Mouse (Mus musculus): Measurements from ENCODE around the gene Epb41l3. TPM values are rescaled to one million over a fixed set of nuclear protein-coding genes. Genes with fewer than 3 reads are reported as not detected.

Epb41l3 gene
- polyA plus RNA-seq, 1 experiment from 2014 or later, result 75.0 TPM

- Histone ChIP-seq H3K36me3 (ENCODE audit: control insufficient read depth, insufficient read depth, low read length) (peaks cover 3% of the 10 kb centered on the region; the same call in 1 of the 2 replicates), H3K4me3 (ENCODE audit: low read depth, low read length) (no peak overlapping the region), H3K4me1 (ENCODE audit: control insufficient read depth, insufficient read depth, low read length) (no peaks in the 10 kb centered on the region), H3K27ac (ENCODE audit: low read length) (no peak overlapping the region), H3K4me2 (replicated peaks; ENCODE audit: low read depth, low read length) (no peak overlapping the region), H3K9me3 (ENCODE audit: control insufficient read depth, low read depth, low read length) (no peaks in the 10 kb centered on the region), H3K9ac (replicated peaks; ENCODE audit: low read depth, low read length) (no peak overlapping the region), H3K27me3 (ENCODE audit: control insufficient read depth, insufficient read depth, low read length) (no peaks in the 10 kb centered on the region)
- no peak for ATAC-seq (ENCODE audit: insufficient number of reproducible peaks, insufficient read depth, low FRiP score, low read depth)
- WGBS, result 38% methylated on average over 9 of the region's 9 CpGs
Measured at GRCm38 (mm10) chr17:69256441-69256840, 181.0 kb downstream of the Epb41l3 start.

DNA sequence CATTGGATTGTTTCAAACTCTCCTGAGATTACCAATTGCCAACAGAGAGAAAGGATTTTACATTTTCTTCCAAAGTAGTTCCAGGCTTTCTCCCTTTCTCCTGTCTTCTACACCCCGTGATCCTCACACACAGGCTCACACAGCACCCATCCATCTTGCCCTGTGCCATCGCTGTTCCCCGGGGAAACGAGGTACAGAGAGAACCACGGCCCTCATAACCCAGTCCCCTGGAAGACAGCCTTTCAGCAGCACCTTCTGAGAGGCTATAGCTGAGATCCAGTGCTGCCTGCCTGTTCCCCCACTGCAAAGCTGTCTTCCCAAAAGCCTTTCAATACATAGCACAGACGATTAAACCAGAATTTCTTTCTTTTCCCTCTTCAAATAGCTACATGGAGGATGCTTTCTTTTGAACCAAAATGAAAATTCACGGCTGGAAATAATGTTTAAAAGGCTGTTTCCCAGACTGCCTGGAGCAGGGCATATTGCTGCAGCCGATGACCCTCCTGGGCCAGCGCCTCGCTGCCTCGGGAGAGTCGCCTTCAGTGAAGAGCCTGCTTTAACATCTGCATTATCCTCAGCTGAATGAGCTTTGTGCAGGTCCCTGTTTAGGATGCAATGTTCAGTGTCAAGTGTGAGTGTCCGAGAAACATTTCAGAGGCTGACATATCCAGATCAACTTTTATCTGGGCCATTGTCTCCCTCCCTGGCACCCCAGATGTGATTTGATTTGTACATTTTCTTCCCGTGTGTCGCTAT lies 188.5 kb downstream of the Epb41l3 start:
- peaks cover 3% of the 10 kb centered on the region; the same call in 1 of the 2 replicates for H3K36me3 ChIP-seq (ENCODE audit: control insufficient read depth, insufficient read depth, low read length)
- H3K27ac ChIP-seq (ENCODE audit: low read length), result no peak overlapping the region
- no peak overlapping the region for H3K9ac ChIP-seq (replicated peaks; ENCODE audit: low read depth, low read length)
- no peak for ATAC-seq (ENCODE audit: insufficient number of reproducible peaks, insufficient read depth, low FRiP score, low read depth)
- H3K4me1 ChIP-seq (ENCODE audit: control insufficient read depth, insufficient read depth, low read length), result no peaks in the 10 kb centered on the region
- H3K4me2 ChIP-seq (replicated peaks; ENCODE audit: low read depth, low read length), result no peak overlapping the region
- H3K9me3 ChIP-seq (ENCODE audit: control insufficient read depth, low read depth, low read length), result no peaks in the 10 kb centered on the region
- WGBS, result 66% methylated on average over 15 of the region's 15 CpGs
- no peak overlapping the region for H3K4me3 ChIP-seq (ENCODE audit: low read depth, low read length)
- no peaks in the 10 kb centered on the region for H3K27me3 ChIP-seq (ENCODE audit: control insufficient read depth, insufficient read depth, low read length)

DNA sequence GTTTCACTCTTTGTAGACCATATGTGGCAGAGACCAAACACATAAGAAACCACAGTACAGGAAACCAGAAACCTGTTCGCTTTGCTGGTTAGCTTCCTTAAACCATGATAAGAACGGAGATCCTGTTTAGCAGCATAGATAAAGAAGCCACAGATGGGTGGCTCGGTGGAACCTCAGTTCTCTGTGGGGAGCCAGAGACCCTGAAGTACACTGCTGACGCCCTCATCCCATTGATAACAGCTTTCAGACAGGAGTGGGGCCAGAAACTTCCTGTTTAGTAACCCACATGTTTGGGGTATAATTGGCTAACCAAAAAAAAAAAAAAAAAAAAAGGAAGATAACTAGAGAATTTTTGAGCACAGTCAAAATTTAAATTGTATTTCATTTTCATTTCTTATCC lies 189.7 kb downstream of the Epb41l3 start:
- Histone ChIP-seq H3K27me3 (ENCODE audit: control insufficient read depth, insufficient read depth, low read length) (no peaks in the 10 kb centered on the region), H3K4me3 (ENCODE audit: low read depth, low read length) (no peak overlapping the region), H3K36me3 (ENCODE audit: control insufficient read depth, insufficient read depth, low read length) (no peaks in the 10 kb centered on the region; the same call in 1 of the 2 replicates), H3K9me3 (ENCODE audit: control insufficient read depth, low read depth, low read length) (no peaks in the 10 kb centered on the region), H3K4me1 (ENCODE audit: control insufficient read depth, insufficient read depth, low read length) (no peaks in the 10 kb centered on the region), H3K27ac (ENCODE audit: low read length) (no peak overlapping the region), H3K4me2 (replicated peaks; ENCODE audit: low read depth, low read length) (no peak overlapping the region), H3K9ac (replicated peaks; ENCODE audit: low read depth, low read length) (no peak overlapping the region)
- 46% methylated on average over 4 of the region's 4 CpGs for WGBS
- no peak for ATAC-seq (ENCODE audit: insufficient number of reproducible peaks, insufficient read depth, low FRiP score, low read depth)

GRCm38 (mm10) chr17:69265759-69266463 lies 190.4 kb downstream of the Epb41l3 start:
- Histone ChIP-seq H3K4me3 (ENCODE audit: low read depth, low read length) (no peak overlapping the region), H3K9ac (replicated peaks; ENCODE audit: low read depth, low read length) (no peak overlapping the region), H3K27me3 (ENCODE audit: control insufficient read depth, insufficient read depth, low read length) (no peaks in the 10 kb centered on the region), H3K4me2 (replicated peaks; ENCODE audit: low read depth, low read length) (no peak overlapping the region), H3K9me3 (ENCODE audit: control insufficient read depth, low read depth, low read length) (no peaks in the 10 kb centered on the region), H3K27ac (ENCODE audit: low read length) (no peak overlapping the region), H3K4me1 (ENCODE audit: control insufficient read depth, insufficient read depth, low read length) (no peaks in the 10 kb centered on the region), H3K36me3 (ENCODE audit: control insufficient read depth, insufficient read depth, low read length) (no peaks in the 10 kb centered on the region; the same call in 1 of the 2 replicates)
- no peak for ATAC-seq (ENCODE audit: insufficient number of reproducible peaks, insufficient read depth, low FRiP score, low read depth)
- WGBS, result 42% methylated on average over 17 of the region's 17 CpGs

DNA sequence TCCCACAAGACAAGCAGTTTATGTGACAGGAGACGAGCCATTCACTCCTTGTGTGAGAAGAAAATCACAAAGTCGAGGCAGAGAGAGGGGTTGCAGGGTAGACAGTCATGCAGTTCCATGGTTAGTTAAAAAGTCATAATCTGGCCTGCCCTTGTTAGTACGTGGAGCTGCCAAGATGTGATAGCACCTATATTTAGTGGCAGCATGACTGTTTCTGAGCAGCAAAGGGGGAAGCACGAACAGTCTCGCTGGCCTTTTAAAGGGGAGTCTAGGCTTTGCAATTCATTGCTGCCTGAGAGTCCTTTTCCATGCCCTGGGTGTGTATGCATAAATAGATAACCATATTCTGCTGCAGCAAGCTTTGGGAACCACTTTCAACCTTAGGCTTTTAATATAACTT lies 191.5 kb downstream of the Epb41l3 start:
- Histone ChIP-seq H3K27ac (ENCODE audit: low read length) (no peak overlapping the region), H3K4me3 (ENCODE audit: low read depth, low read length) (no peak overlapping the region), H3K36me3 (ENCODE audit: control insufficient read depth, insufficient read depth, low read length) (no peaks in the 10 kb centered on the region; the same call in 1 of the 2 replicates), H3K27me3 (ENCODE audit: control insufficient read depth, insufficient read depth, low read length) (no peaks in the 10 kb centered on the region), H3K9me3 (ENCODE audit: control insufficient read depth, low read depth, low read length) (no peaks in the 10 kb centered on the region), H3K4me1 (ENCODE audit: control insufficient read depth, insufficient read depth, low read length) (no peaks in the 10 kb centered on the region), H3K9ac (replicated peaks; ENCODE audit: low read depth, low read length) (no peak overlapping the region), H3K4me2 (replicated peaks; ENCODE audit: low read depth, low read length) (no peak overlapping the region)
- no peak for ATAC-seq (ENCODE audit: insufficient number of reproducible peaks, insufficient read depth, low FRiP score, low read depth)
- 85% methylated on average over 5 of the region's 5 CpGs for WGBS

DNA sequence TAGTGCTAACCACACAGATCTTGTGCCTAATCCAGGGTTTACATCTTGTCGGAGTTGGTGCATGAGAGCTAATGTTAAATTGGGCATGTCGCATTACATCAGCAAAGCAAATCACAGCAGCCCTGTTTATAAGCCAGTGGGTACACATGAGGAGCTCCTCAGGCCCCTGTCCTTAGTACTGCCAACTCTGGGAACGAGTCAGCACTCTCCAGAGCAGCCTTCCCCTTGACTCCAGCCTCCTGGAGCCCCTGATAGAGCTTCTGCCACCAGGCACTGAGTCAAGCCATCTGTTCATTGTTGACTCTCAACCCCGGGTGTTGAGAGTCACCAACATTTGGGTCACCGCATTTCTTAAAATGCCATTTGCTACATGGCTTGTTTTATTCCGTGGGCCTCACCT lies 192.0 kb downstream of the Epb41l3 start:
- H3K4me1 ChIP-seq (ENCODE audit: control insufficient read depth, insufficient read depth, low read length), result no peaks in the 10 kb centered on the region
- no peak overlapping the region for H3K4me3 ChIP-seq (ENCODE audit: low read depth, low read length)
- no peak overlapping the region for H3K9ac ChIP-seq (replicated peaks; ENCODE audit: low read depth, low read length)
- 30% methylated on average over 6 of the region's 6 CpGs for WGBS
- H3K36me3 ChIP-seq (ENCODE audit: control insufficient read depth, insufficient read depth, low read length), result no peaks in the 10 kb centered on the region; the same call in 1 of the 2 replicates
- no peak for ATAC-seq (ENCODE audit: insufficient number of reproducible peaks, insufficient read depth, low FRiP score, low read depth)
- no peak overlapping the region for H3K27ac ChIP-seq (ENCODE audit: low read length)
- no peaks in the 10 kb centered on the region for H3K9me3 ChIP-seq (ENCODE audit: control insufficient read depth, low read depth, low read length)
- H3K4me2 ChIP-seq (replicated peaks; ENCODE audit: low read depth, low read length), result no peak overlapping the region
- no peaks in the 10 kb centered on the region for H3K27me3 ChIP-seq (ENCODE audit: control insufficient read depth, insufficient read depth, low read length)

GRCm38 (mm10) chr17:69277362-69277761 lies 201.9 kb downstream of the Epb41l3 start:
- Histone ChIP-seq H3K27me3 (ENCODE audit: control insufficient read depth, insufficient read depth, low read length) (no peaks in the 10 kb centered on the region), H3K27ac (ENCODE audit: low read length) (no peak overlapping the region), H3K9ac (replicated peaks; ENCODE audit: low read depth, low read length) (no peak overlapping the region), H3K9me3 (ENCODE audit: control insufficient read depth, low read depth, low read length) (no peaks in the 10 kb centered on the region), H3K4me1 (ENCODE audit: control insufficient read depth, insufficient read depth, low read length) (no peaks in the 10 kb centered on the region), H3K36me3 (ENCODE audit: control insufficient read depth, insufficient read depth, low read length) (no peaks in the 10 kb centered on the region; the same call in 1 of the 2 replicates), H3K4me3 (ENCODE audit: low read depth, low read length) (no peak overlapping the region), H3K4me2 (replicated peaks; ENCODE audit: low read depth, low read length) (no peak overlapping the region)
- no peak for ATAC-seq (ENCODE audit: insufficient number of reproducible peaks, insufficient read depth, low FRiP score, low read depth)
- 56% methylated on average over 5 of the region's 5 CpGs for WGBS

DNA sequence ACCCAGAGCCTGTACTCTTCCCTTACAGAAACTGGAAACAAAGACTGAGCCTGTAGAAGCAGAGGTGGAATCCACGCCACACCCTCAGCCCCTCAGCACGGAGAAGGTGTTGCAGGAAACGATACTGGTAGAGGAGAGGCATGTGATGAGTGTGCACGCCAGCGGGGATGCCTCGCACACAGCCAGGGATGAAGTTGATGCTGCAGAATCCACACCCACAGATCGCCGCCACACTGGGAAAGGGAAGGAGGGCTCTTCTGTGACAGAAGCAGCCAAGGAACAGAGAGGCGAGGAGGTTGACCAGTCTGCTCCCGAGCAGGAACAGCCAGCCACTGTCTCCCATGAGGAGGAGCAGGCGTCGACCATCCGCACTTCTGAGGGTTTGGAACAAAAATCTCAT lies 209.0 kb downstream of the Epb41l3 start:
- WGBS, result 91% methylated on average over 13 of the region's 13 CpGs
- no peak overlapping the region for H3K9ac ChIP-seq (replicated peaks; ENCODE audit: low read depth, low read length)
- no peak overlapping the region for H3K4me3 ChIP-seq (ENCODE audit: low read depth, low read length)
- no peak for ATAC-seq (ENCODE audit: insufficient number of reproducible peaks, insufficient read depth, low FRiP score, low read depth)
- peaks cover 9% of the 10 kb centered on the region for H3K36me3 ChIP-seq (ENCODE audit: control insufficient read depth, insufficient read depth, low read length)
- peaks cover 3% of the 10 kb centered on the region; the same call in 1 of the 2 replicates for H3K9me3 ChIP-seq (ENCODE audit: control insufficient read depth, low read depth, low read length)
- no peak overlapping the region for H3K4me2 ChIP-seq (replicated peaks; ENCODE audit: low read depth, low read length)
- H3K4me1 ChIP-seq (ENCODE audit: control insufficient read depth, insufficient read depth, low read length), result no peaks in the 10 kb centered on the region
- no peak overlapping the region for H3K27ac ChIP-seq (ENCODE audit: low read length)
- no peaks in the 10 kb centered on the region for H3K27me3 ChIP-seq (ENCODE audit: control insufficient read depth, insufficient read depth, low read length)

All from stomach, embryonic 14.5 days (tissue).